Mouse (Mus musculus) thymus, postnatal 0 days (tissue): ENCODE measurements around the gene Fam76a. TPM values are rescaled to one million over a fixed set of nuclear protein-coding genes. Genes with fewer than 3 reads are reported as not detected.
A peak's percentile ranks its signal among the peaks of the same experiment; 100 is the strongest.

Source experiments
- DNase-seq: peaks from one replicate; pipeline ENCODE4 v3.0.0-alpha.2; 2015; ENCODE audit warnings: low spot score
- polyA plus RNA-seq: library from polyadenylated mRNA; unstranded; fragments of >200 nt; fragmentation: Nextera tagmentation; extraction: Ambion mirVana; gene quantifications from 2 replicates; pipeline ENCODE4 v1.2.1, GENCODE M21; 2015

Gene Fam76a
- polyA plus RNA-seq, 1 experiment from 2014 or later, result 52.4 TPM

GRCm38 (mm10) chr4:132894402-132894801 lies 28.0 kb downstream of the Fam76a start:
- DNase-seq, result no peak

GRCm38 (mm10) chr4:132884844-132885374 lies 37.4 kb downstream of the Fam76a start:
- DNase-seq, result no peak

- peak; percentile 83 for DNase-seq
These were observed 38.1 kb downstream of the Fam76a start, which contains the start of gene Stx12 for GRCm38 (mm10) chr4:132884064-132884843. Gene Stx12 (minus strand): TSS chr4:132884509.

GRCm38 (mm10) chr4:132883561-132884063 lies 38.7 kb downstream of the Fam76a start:
- DNase-seq, result peak; percentile 4

- DNase-seq, result no peak
These were observed 47.8 kb downstream of the Fam76a start for GRCm38 (mm10) chr4:132874363-132875097.

GRCm38 (mm10) chr4:132873481-132874362 lies 48.6 kb downstream of the Fam76a start:
- DNase-seq, result no peak

- DNase-seq, result no peak
These were observed 51.2 kb downstream of the Fam76a start for GRCm38 (mm10) chr4:132871116-132871515.

GRCm38 (mm10) chr4:132864856-132865255 lies 57.5 kb downstream of the Fam76a start:
- no peak for DNase-seq

GRCm38 (mm10) chr4:132863012-132863411 lies 59.3 kb downstream of the Fam76a start:
- DNase-seq, result no peak

- no peak for DNase-seq
These were observed 61.5 kb downstream of the Fam76a start for GRCm38 (mm10) chr4:132860880-132861279.

Other genes with a start within 250 kb of the Fam76a start
- gene Xkr8, start 190.0 kb downstream of the Fam76a start, polyA plus RNA-seq, result 3.0 and 3.1 TPM in 2 replicates
- 0.59 and 0.75 TPM in 2 replicates for gene Smpdl3b, start 165.3 kb downstream of the Fam76a start, polyA plus RNA-seq
- gene Rpa2, start 154.2 kb downstream of the Fam76a start, polyA plus RNA-seq, result 129 and 139 TPM in 2 replicates
- 2.7 and 2.9 TPM in 2 replicates for gene Themis2, start 126.2 kb downstream of the Fam76a start, polyA plus RNA-seq
- 50.4 and 51.0 TPM in 2 replicates for gene Ppp1r8, start 79.4 kb downstream of the Fam76a start, polyA plus RNA-seq
- gene Stx12, start 38.0 kb downstream of the Fam76a start, polyA plus RNA-seq, result 36.0 and 37.2 TPM in 2 replicates
- 6.0 and 7.8 TPM in 2 replicates for gene Fgr, start 51.5 kb upstream of the Fam76a start, polyA plus RNA-seq
- gene Ahdc1, start 88.7 kb upstream of the Fam76a start, polyA plus RNA-seq, result 5.3 and 8.0 TPM in 2 replicates
- gene Wasf2, start 207.9 kb upstream of the Fam76a start, polyA plus RNA-seq, result 140 and 190 TPM in 2 replicates